Mouse (Mus musculus): ENCODE measurements at regions not wholly inside any gene's neighbourhood (a gene's known extent, or its start where the extent isn't known, plus 50 kb on each side); places are given as distances from the start of the nearest gene placed in this dataset.
A peak's percentile ranks its signal among the peaks of the same experiment; 100 is the strongest.

DNA sequence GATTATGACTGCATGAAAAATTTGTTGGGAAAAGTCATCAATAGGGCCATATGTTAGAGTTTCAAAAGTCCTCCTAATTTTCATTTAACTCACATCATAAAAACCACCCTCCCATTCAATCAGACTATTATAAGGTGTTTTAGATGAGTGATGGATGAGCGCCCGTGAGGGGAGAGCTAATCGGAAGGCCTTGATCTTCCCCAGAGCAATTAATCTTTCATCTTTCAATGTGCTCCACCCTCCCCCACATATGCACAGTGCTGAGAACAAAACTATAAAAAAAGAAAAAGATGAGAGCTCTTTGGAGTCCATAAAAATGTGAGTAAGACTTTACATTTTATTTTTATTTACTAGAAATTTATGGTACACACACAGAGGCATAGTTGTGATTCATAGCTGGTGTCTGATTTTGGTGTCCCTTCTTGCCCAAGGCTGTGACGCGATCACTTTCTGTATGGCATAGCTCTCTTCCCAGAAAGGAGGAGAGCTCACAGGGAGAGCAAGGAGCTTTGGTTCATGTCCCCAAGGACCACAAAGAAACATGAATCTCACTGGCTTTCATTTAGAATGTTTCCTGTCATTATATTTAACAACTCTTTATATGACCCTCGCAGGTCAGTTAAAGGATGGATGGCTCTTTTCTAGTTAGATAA is 119.5 kb upstream of the Pfkp start:
- no peaks in the 10 kb centered on the region for H3K36me3 ChIP-seq (ENCODE audit: control insufficient read depth, insufficient read depth, low read length, poor library complexity, severe bottlenecking)
- no peak for DNase-seq (ENCODE audit: low read depth, low spot score)
- H3K27me3 ChIP-seq (ENCODE audit: control insufficient read depth, insufficient read depth, low read length, poor library complexity, severe bottlenecking), result no peaks in the 10 kb centered on the region

DNA sequence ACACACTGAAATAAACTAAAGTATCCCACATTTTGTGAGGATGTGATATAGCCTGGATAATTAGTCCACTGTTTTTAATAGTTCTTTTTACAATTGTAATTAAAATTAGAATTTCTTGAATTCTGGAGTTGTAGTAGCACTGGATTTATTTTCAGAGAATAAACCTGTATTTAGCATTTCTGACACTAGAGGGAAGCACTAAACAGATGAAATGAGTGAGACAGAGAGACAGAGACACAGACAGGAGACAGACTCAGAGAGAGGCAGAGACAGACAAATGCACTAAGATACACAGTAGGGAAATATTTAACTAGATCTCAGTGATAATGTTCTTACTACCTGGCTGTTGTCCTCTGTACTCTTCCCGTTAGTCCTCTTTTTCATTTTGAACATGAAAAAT is 108.6 kb upstream of the Pfkp start:
- DNase-seq (ENCODE audit: low read depth, low spot score), result peak; percentile 8
- no peaks in the 10 kb centered on the region for H3K36me3 ChIP-seq (ENCODE audit: control insufficient read depth, insufficient read depth, low read length, poor library complexity, severe bottlenecking)
- no peaks in the 10 kb centered on the region for H3K27me3 ChIP-seq (ENCODE audit: control insufficient read depth, insufficient read depth, low read length, poor library complexity, severe bottlenecking)

DNA sequence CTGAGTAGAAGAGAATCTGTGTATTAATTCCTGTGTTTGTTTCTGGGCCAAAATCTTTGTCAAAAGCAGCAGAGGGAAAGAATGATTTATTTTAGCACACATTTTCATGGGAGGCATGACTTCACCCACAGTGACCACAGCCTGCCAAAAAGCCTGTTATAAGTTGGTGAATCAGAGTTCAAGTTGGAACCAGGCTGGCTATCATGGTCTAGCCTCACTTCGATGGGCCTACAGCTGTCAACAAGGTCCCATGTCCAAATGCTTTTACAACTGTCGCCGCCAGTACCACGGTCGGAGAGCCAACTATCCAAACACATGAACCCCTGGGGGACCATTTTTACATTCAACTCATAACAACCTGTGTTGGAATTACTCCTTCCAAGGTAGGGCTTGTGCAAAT is 103.0 kb upstream of the Pfkp start:
- Histone ChIP-seq H3K36me3 (ENCODE audit: control insufficient read depth, insufficient read depth, low read length, poor library complexity, severe bottlenecking) (no peaks in the 10 kb centered on the region), H3K27me3 (ENCODE audit: control insufficient read depth, insufficient read depth, low read length, poor library complexity, severe bottlenecking) (no peaks in the 10 kb centered on the region)
- DNase-seq (ENCODE audit: low read depth, low spot score), result no peak

DNA sequence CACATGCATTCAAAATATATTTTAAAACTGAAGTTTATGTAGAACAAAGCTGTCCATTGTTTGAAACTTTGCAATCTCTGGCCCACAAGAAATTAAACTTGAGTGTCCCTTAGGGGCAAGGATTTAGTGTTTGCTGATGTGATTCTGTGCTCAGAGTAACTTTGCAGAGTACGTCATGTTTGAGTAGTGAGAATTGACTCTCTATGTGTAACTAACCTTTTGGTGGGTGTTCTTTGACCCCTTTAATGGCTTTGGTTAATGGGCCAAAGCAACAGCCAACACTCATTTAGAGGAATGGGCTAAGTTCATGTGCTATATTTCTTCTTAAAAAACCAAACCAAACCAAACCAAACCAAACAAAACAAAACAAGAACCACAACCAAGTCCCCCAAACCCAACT is 102.6 kb upstream of the Pfkp start:
- H3K36me3 ChIP-seq (ENCODE audit: control insufficient read depth, insufficient read depth, low read length, poor library complexity, severe bottlenecking), result no peaks in the 10 kb centered on the region
- no peak for DNase-seq (ENCODE audit: low read depth, low spot score)
- H3K27me3 ChIP-seq (ENCODE audit: control insufficient read depth, insufficient read depth, low read length, poor library complexity, severe bottlenecking), result no peaks in the 10 kb centered on the region

DNA sequence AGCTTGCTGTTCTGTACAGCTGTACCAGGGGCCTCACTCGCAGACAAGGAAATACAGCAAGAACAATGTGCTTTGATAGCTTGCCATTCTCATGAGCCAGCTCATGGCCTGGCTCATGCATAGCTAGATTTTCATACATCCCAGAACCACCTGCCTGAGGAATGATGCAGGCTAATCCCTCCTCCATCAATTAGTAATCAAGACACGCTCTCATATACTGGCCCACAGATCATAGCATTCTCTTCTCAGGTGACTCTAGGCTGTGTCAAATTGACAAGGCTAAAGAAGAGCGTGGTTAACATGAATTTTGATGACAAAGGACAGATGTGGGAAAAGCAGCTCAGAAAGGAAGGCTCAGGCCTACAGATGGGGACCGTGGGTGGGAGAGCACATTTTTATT is 93.3 kb upstream of the Pfkp start:
- no peaks in the 10 kb centered on the region for H3K36me3 ChIP-seq (ENCODE audit: control insufficient read depth, insufficient read depth, low read length, poor library complexity, severe bottlenecking)
- H3K27me3 ChIP-seq (ENCODE audit: control insufficient read depth, insufficient read depth, low read length, poor library complexity, severe bottlenecking), result no peaks in the 10 kb centered on the region
- no peak for DNase-seq (ENCODE audit: low read depth, low spot score)

DNA sequence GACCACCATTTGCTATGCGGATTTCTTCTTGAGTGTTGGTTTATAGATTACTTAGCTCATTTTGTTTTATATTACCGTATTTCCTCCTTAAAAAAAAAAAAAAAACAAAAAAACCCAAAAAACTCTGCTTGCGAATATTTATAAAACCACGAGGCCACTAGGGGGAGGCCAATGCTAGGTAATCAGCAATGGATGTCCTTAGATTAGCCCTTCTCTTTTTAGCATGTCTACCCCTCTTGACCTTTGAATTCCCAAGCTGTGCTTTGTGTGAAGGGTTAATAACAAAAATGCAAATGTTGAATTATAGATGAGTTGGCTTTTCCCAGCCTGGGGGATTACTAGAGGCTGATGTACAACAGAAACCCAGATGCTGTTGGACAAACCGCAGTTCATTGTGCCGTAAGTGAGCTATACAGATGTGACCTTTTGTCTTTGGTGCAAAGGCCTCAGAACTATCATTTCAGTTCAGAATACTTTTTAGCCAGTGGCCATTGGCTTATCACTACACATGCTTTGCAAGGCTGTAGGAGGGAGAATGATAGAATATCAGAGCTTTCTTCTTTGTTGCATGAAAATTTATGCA is 88.5 kb upstream of the Pfkp start:
- DNase-seq (ENCODE audit: low read depth, low spot score), result no peak
- no peaks in the 10 kb centered on the region for H3K36me3 ChIP-seq (ENCODE audit: control insufficient read depth, insufficient read depth, low read length, poor library complexity, severe bottlenecking)
- H3K27me3 ChIP-seq (ENCODE audit: control insufficient read depth, insufficient read depth, low read length, poor library complexity, severe bottlenecking), result no peaks in the 10 kb centered on the region
